In genomic region chr8:121731060-121731459, GRCm38 (mm10) we compare ENCODE assay signal across 10 mouse cellular contexts. TPM values are rescaled to one million over a fixed set of nuclear protein-coding genes. Genes with fewer than 3 reads are reported as not detected.
DNase-seq lines count a peak whose midpoint lies in the region; ATAC-seq and TF ChIP-seq lines count a peak whose summit lies in the region.
"Had no signal": no experiment of that assay in that cellular context is flagged by ENCODE, and none has a peak within 500 bp of the region (broad histone marks: within the 10 kb centered on the region; RNA-seq: fewer than 3 reads in every experiment).

No protein-coding gene starts in this region.

- no peak for TF ChIP-seq CTCF in heart, adult 2 months (IDR thresholded peaks at IDR 0.05)
- TF ChIP-seq CTCF in midbrain, postnatal 0 days (IDR thresholded peaks at IDR 0.05), result no peak
- TF ChIP-seq CTCF in lung, adult 2 months (IDR thresholded peaks at IDR 0.05; ENCODE audit: insufficient read depth, low read length), result no peak

- no peak overlapping the region for H3K27ac ChIP-seq in heart, embryonic 15.5 days
- no peak overlapping the region for H3K27ac ChIP-seq in heart, adult 2 months
- H3K27ac ChIP-seq in embryonic facial prominence, embryonic 12.5 days, result no peak overlapping the region
- H3K27ac ChIP-seq in hindbrain, embryonic 15.5 days (replicated peaks), result peak overlapping the region; percentile 76
- no peak overlapping the region for H3K27ac ChIP-seq in midbrain, postnatal 0 days (ENCODE audit: low read depth, low read length)
- H3K27ac ChIP-seq: liver, embryonic 13.5 days had no signal

- no peak for TF ChIP-seq EP300 in heart, adult 2 months (IDR thresholded peaks at IDR 0.05; ENCODE audit: insufficient read depth, low read depth, low read length)

- H3K79me2 ChIP-seq in heart, adult 2 months (replicated peaks; ENCODE audit: control insufficient read depth, insufficient read depth, low read length), result no peaks in the 10 kb centered on the region

- 4% methylated on average over 11 of the region's 11 CpGs for WGBS in heart, embryonic 15.5 days
- 4% methylated on average over 11 of the region's 11 CpGs for whole genome bisulfite sequencing in heart, adult 2 months
- 2% methylated on average over 11 of the region's 11 CpGs for WGBS in embryonic facial prominence, embryonic 12.5 days
- WGBS in hindbrain, embryonic 15.5 days, result under 1% methylated on average over 9 of the region's 11 CpGs
- WGBS in midbrain, postnatal 0 days, result 1% methylated on average over 9 of the region's 11 CpGs
- 6% methylated on average over 11 of the region's 11 CpGs for WGBS in lung, adult 2 months

- peaks cover 13% of the 10 kb centered on the region for H3K4me1 ChIP-seq in heart, embryonic 15.5 days (replicated peaks)
- H3K4me1 ChIP-seq in heart, adult 2 months (ENCODE audit: control insufficient read depth, insufficient read depth, low read length), result peaks cover 2% of the 10 kb centered on the region; the same call in 1 of the 2 replicates
- H3K4me1 ChIP-seq in embryonic facial prominence, embryonic 12.5 days, result peaks cover 5% of the 10 kb centered on the region
- peaks cover 34% of the 10 kb centered on the region for H3K4me1 ChIP-seq in hindbrain, embryonic 15.5 days (replicated peaks)
- peaks cover 19% of the 10 kb centered on the region for H3K4me1 ChIP-seq in midbrain, postnatal 0 days (ENCODE audit: insufficient read depth, low read length)
- no peaks in the 10 kb centered on the region for H3K4me1 ChIP-seq in lung, adult 2 months (ENCODE audit: control insufficient read depth, insufficient read depth, low read length)
- H3K4me1 ChIP-seq: liver, embryonic 13.5 days had no signal

- ATAC-seq in heart, embryonic 15.5 days (replicated peaks; ENCODE audit: insufficient number of reproducible peaks, insufficient read depth, low FRiP score, low read depth), result no peak
- no peak for ATAC-seq in embryonic facial prominence, embryonic 12.5 days (ENCODE audit: insufficient number of reproducible peaks, insufficient read depth, low FRiP score, low TSS enrichment)
- peak; percentile 7; the same call in 1 of the 2 replicates for ATAC-seq in hindbrain, embryonic 15.5 days (ENCODE audit: low FRiP score, low read depth)
- no peak for ATAC-seq in midbrain, postnatal 0 days (ENCODE audit: low FRiP score)

- H3K9ac ChIP-seq in heart, embryonic 15.5 days, result no peak overlapping the region
- no peak overlapping the region for H3K9ac ChIP-seq in heart, adult 2 months (ENCODE audit: low read depth, low read length)
- peak overlapping the region; percentile 38; the same call in 1 of the 2 replicates for H3K9ac ChIP-seq in embryonic facial prominence, embryonic 12.5 days
- peak overlapping the region; percentile 81 for H3K9ac ChIP-seq in hindbrain, embryonic 15.5 days
- peak overlapping the region; percentile 81 for H3K9ac ChIP-seq in midbrain, postnatal 0 days (replicated peaks; ENCODE audit: low read length, poor library complexity, severe bottlenecking)
- H3K9ac ChIP-seq: liver, embryonic 13.5 days had no signal

- H3K36me3 ChIP-seq in heart, embryonic 15.5 days, result no peaks in the 10 kb centered on the region
- H3K36me3 ChIP-seq in heart, adult 2 months (ENCODE audit: control insufficient read depth, insufficient read depth, low read length), result no peaks in the 10 kb centered on the region
- H3K36me3 ChIP-seq in embryonic facial prominence, embryonic 12.5 days, result no peaks in the 10 kb centered on the region
- no peaks in the 10 kb centered on the region for H3K36me3 ChIP-seq in hindbrain, embryonic 15.5 days
- H3K36me3 ChIP-seq in midbrain, postnatal 0 days (ENCODE audit: insufficient read depth, low read length), result no peaks in the 10 kb centered on the region
- H3K36me3 ChIP-seq: liver, embryonic 13.5 days had no signal

- peaks cover 89% of the 10 kb centered on the region for H3K27me3 ChIP-seq in heart, embryonic 15.5 days
- peaks cover 9% of the 10 kb centered on the region for H3K27me3 ChIP-seq in heart, adult 2 months (ENCODE audit: control insufficient read depth, insufficient read depth, low read length)
- peaks cover 72% of the 10 kb centered on the region for H3K27me3 ChIP-seq in embryonic facial prominence, embryonic 12.5 days
- H3K27me3 ChIP-seq in hindbrain, embryonic 15.5 days, result peaks cover 5% of the 10 kb centered on the region; the same call in 1 of the 2 replicates
- H3K27me3 ChIP-seq in midbrain, postnatal 0 days (ENCODE audit: insufficient read depth, low read length), result no peaks in the 10 kb centered on the region

- no peak for TF ChIP-seq POLR2A in heart, adult 2 months (IDR thresholded peaks at IDR 0.05; ENCODE audit: insufficient read depth, low read depth, low read length)
- no peak for TF ChIP-seq POLR2A in lung, adult 2 months (IDR thresholded peaks at IDR 0.05; ENCODE audit: borderline replicate concordance, extremely low read depth, low read depth, low read length)

- no peaks in the 10 kb centered on the region for H3K9me3 ChIP-seq in heart, embryonic 15.5 days (replicated peaks)
- no peaks in the 10 kb centered on the region for H3K9me3 ChIP-seq in embryonic facial prominence, embryonic 12.5 days
- no peaks in the 10 kb centered on the region for H3K9me3 ChIP-seq in hindbrain, embryonic 15.5 days
- H3K9me3 ChIP-seq in midbrain, postnatal 0 days (ENCODE audit: low read length), result no peaks in the 10 kb centered on the region
- H3K9me3 ChIP-seq: liver, embryonic 13.5 days had no signal

- no peak for DNase-seq in heart, adult 2 months
- DNase-seq in midbrain, postnatal 0 days (ENCODE audit: low spot score), result no peak
- DNase-seq in left cerebral cortex, adult 9 months (ENCODE audit: low spot score in 2 of 2), result no peak
- no peak for DNase-seq in lung, adult 2 months
- no peak for DNase-seq in frontal cortex, adult 2 months (ENCODE audit: extremely low spot score in 1 of 2, low spot score in 1 of 2)
- DNase-seq: kidney, adult 18-20 months; liver, embryonic 13.5 days had no signal

- H3K4me3 ChIP-seq in heart, embryonic 15.5 days, result peak overlapping the region; percentile 50
- no peak overlapping the region for H3K4me3 ChIP-seq in heart, adult 2 months
- H3K4me3 ChIP-seq in embryonic facial prominence, embryonic 12.5 days, result peak overlapping the region; percentile 51
- peak overlapping the region; percentile 94 for H3K4me3 ChIP-seq in hindbrain, embryonic 15.5 days
- peak overlapping the region; percentile 58 for H3K4me3 ChIP-seq in midbrain, postnatal 0 days (ENCODE audit: low read depth, low read length)
- H3K4me3 ChIP-seq in lung, adult 2 months (replicated peaks; ENCODE audit: extremely low read depth, low read depth, low read length), result no peak overlapping the region

- H3K4me2 ChIP-seq in heart, embryonic 15.5 days, result peak overlapping the region; percentile 86; the same call in 1 of the 2 replicates
- H3K4me2 ChIP-seq in embryonic facial prominence, embryonic 12.5 days (replicated peaks), result peak overlapping the region; percentile 84
- peak overlapping the region; percentile 90 for H3K4me2 ChIP-seq in hindbrain, embryonic 15.5 days
- peak overlapping the region; percentile 65 for H3K4me2 ChIP-seq in midbrain, postnatal 0 days (ENCODE audit: low read depth, low read length, poor library complexity, severe bottlenecking)

- intact Hi-C loops in heart, adult 2 months (cut with DNase I), result no loop called here

RNA-seq across cellular contexts. Expression of gene Jph3, which starts 1.6 kb away (rescaled TPM):
- polyA plus RNA-seq in heart, embryonic 15.5 days (2015; fragmentation: Nextera tagmentation; extraction: Ambion mirVana), result 0.21 and 1.2 TPM in 2 replicates
- total RNA-seq in heart, adult 2 months (2021), result under 1 TPM in 1 of 2 experiments, not detected in 1; 0.11 TPM
- polyA plus RNA-seq in heart, adult 2 months (2012; rRNA removed), result 0.09 and 0.10 TPM in 2 replicates
- polyA plus RNA-seq in embryonic facial prominence, embryonic 12.5 days (2016; fragmentation: Nextera tagmentation; extraction: Ambion mirVana), result 6.7 and 8.6 TPM in 2 replicates
- polyA plus RNA-seq in hindbrain, embryonic 15.5 days (2015; fragmentation: Nextera tagmentation; extraction: Ambion mirVana), result 108 and 125 TPM in 2 replicates
- total RNA-seq in midbrain, postnatal 0 days (2014; rRNA removed), result 63.2 and 70.2 TPM in 2 replicates
- 109 and 110 TPM in 2 replicates for polyA plus RNA-seq in midbrain, postnatal 0 days (2015; fragmentation: Nextera tagmentation; extraction: Ambion mirVana)
- polyA plus RNA-seq in lung, adult 2 months (2012; rRNA removed), result 0.06 and 0.10 TPM in 2 replicates
- polyA plus RNA-seq in frontal cortex, adult 2 months (2012; rRNA removed), result 138 and 159 TPM in 2 replicates

Comparison
In these comparisons a context has a peak if more than half of its experiments do, and no peak if none do; other contexts are left out.
1. H3K4me3 ChIP-seq: peak in heart, embryonic 15.5 days (single experiment), embryonic facial prominence, embryonic 12.5 days (single experiment), hindbrain, embryonic 15.5 days (single experiment) and midbrain, postnatal 0 days (single experiment); none in heart, adult 2 months (single experiment) and lung, adult 2 months (single experiment).
2. H3K9ac ChIP-seq: peak in embryonic facial prominence, embryonic 12.5 days (single experiment), hindbrain, embryonic 15.5 days (single experiment) and midbrain, postnatal 0 days (single experiment); none in heart, embryonic 15.5 days (single experiment) and heart, adult 2 months (single experiment).
3. RNA of gene Jph3, which starts 1.6 kb away (polyA plus RNA-seq): 138 to 159 TPM in frontal cortex, adult 2 months, 108 to 125 TPM in hindbrain, embryonic 15.5 days and 109 to 110 TPM in midbrain, postnatal 0 days; 6.7 to 8.6 TPM in embryonic facial prominence, embryonic 12.5 days, 0.21 to 1.2 TPM in heart, embryonic 15.5 days, 0.09 to 0.10 TPM in heart, adult 2 months and 0.06 to 0.10 TPM in lung, adult 2 months; every median in the first group is over 10 times any median in the second.
4. Peak in every context shown above with its lines, with median percentiles within 50 percentile points of each other: H3K4me2 ChIP-seq.